Mouse (Mus musculus) erythroblast, adult 5-6 weeks (primary cell): Measurements from ENCODE around the gene Ctnna3. TPM values are rescaled to one million over a fixed set of nuclear protein-coding genes. Genes with fewer than 3 reads are reported as not detected.

Experiments
- ATAC-seq: replicated peaks from 2 replicates; pipeline ENCODE4 v1.8.0; 2016; ENCODE audit warnings: moderate number of reproducible peaks, mild to moderate bottlenecking, moderate TSS enrichment, inconsistent platforms; ENCODE audit not compliant: poor library complexity, low FRiP score, severe bottlenecking
- total RNA-seq, 2 experiments: library from RNA; stranded (forward) in 1 of 2; stranded (reverse) in 1 of 2; fragments of 150-400 nt in 1 of 2; fragments of 200-764, 138-1000 nt in 1 of 2; gene quantifications; 2 replicates each; pipeline versions ENCODE4 v1.2.3 to v1.2.4; 2015 to 2017; ENCODE audit warnings: low replicate concordance in 2 of 2

Gene Ctnna3
- total RNA-seq, 2 experiments from 2014 or later: not detected

DNA sequence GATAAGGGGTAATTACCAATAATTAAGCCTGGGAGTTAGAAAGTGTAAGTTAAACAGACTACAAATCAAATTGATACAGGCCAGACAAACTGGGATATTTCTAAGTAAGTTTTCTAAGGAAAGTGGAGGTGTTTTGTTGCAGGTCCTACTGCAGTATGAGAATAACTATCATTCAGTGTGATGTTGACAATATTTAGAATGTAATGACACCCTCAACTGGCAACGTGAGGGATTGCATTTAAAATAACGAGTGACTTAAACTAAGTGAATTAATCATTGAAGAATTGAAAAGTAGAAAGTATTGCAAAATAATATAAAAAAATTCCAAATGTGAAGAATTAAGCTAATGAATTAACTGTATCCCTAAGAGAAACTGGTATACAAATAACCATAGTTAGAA lies 49.0 kb downstream of the Ctnna3 start:
- ATAC-seq: no peak

GRCm38 (mm10) chr10:63480066-63480465 lies 50.2 kb downstream of the Ctnna3 start:
- no peak for ATAC-seq

- ATAC-seq: no peak
Measured at GRCm38 (mm10) chr10:63488346-63488745, 58.4 kb downstream of the Ctnna3 start.

DNA sequence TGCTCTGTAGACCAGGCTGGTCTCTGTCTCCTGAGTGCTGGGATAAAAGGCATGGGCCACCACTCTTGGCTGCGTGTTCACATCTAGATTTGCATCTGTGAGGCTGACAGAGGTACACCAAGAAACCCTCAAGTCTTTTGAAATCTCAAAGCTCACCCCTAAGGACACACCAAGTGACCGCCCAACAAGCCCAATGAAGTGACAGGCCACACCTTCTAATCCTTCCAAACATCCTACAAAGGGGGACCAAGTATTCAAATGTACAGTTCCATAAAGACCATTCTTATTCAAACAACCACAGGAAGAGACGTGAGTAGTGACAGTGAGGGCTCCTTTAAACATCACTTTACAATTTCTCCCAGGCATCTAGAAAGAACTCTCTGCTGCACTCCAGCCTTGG lies 94.1 kb downstream of the Ctnna3 start:
- ATAC-seq: no peak

GRCm38 (mm10) chr10:63526027-63526426 lies 96.1 kb downstream of the Ctnna3 start:
- no peak for ATAC-seq

- ATAC-seq: no peak
Measured at GRCm38 (mm10) chr10:63532381-63532780, 102.5 kb downstream of the Ctnna3 start.

DNA sequence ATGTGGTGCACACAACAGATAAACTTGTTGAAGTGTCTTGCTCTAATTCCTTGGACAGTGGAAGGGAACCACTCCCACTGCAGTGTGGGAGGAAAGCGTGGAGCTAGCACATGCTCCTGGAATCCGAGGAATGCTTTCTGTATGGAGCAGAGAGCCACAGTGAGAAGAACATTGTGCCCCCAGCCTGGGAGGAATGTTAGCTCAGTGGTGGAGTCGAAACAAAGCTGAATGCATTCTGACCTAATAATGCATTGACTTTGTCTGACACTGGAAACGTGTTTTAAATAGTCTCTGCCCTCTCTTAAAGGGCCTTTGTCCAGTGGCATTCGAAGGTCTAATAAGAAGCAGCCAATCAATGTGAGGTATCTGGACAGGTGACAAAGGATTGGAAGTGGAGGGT lies 111.9 kb downstream of the Ctnna3 start:
- no peak for ATAC-seq

- no peak for ATAC-seq
Measured at GRCm38 (mm10) chr10:63542493-63542892, 112.6 kb downstream of the Ctnna3 start.

GRCm38 (mm10) chr10:63566691-63567090 lies 136.8 kb downstream of the Ctnna3 start:
- ATAC-seq: no peak

GRCm38 (mm10) chr10:63571561-63571960 lies 141.7 kb downstream of the Ctnna3 start:
- ATAC-seq: no peak

GRCm38 (mm10) chr10:63572866-63573265 lies 143.0 kb downstream of the Ctnna3 start:
- ATAC-seq: no peak

GRCm38 (mm10) chr10:63574100-63574609 lies 144.3 kb downstream of the Ctnna3 start:
- no peak for ATAC-seq

DNA sequence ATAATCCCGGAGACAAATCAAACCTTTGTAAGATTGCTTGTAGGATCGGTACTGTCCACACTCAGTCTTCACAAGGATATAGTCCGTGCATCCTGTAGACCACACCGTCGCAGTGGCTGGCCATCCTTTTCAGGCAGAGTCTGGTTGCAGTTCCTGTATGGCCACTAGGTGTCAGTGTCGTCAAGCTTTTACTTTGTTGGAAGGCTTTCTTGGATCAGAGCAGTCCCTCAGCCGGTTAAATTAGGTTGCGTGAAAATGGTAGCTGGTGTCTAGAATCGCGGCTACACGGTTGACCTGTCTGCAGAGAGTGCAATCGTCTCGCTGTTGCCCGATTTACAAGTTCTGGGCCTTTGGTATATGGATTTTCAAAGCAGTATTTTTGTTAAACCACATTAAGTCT lies 152.7 kb downstream of the Ctnna3 start:
- peak; percentile 72 for ATAC-seq

DNA sequence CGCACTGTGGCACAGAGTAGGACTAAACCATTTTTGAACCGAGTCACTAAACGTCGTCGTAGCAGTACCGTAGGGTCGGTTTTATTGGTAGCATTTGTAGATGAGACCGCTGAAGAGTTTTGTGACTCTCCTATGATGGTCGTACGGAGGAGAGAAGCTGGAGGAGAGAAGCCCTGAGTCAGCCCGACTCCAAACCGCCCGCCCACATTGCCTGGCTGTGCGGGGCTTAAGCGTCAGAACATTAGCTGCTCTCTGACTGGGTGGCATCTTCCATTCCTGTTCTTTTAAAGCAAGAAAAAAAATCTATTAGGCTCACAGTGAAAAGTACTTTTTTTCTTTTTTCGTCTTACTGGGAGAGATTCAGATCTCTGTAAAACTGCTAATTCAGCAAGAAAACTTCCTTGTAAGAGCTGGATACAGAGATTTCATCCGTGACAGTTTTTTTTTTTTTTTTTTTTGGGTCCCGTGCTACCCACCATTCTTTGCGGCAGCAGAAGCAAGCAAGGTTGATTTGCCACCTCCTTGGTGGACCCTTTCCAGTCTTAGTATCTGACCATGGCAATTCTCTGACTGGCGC lies 154.0 kb downstream of the Ctnna3 start:
- no peak for ATAC-seq

GRCm38 (mm10) chr10:63599417-63599816 lies 169.5 kb downstream of the Ctnna3 start:
- no peak for ATAC-seq

DNA sequence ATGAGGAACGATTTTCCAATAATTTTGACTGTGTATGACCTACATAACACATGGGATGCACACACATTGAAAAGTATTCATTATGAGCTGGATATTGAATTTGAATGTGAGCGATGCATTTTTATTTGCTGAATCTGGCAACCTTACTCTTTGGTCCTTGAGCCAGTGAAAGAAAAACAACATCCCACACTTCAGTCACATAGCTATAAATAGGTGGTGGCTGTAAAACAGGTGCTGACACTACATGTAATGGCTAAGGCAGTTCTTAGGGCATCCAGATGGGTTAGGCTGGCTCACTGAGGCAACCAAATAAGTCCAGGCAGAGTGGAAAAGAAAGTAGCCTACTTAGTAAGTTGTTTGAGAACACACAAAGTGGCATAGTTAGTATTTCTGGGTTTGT lies 171.3 kb downstream of the Ctnna3 start:
- no peak for ATAC-seq

GRCm38 (mm10) chr10:63628546-63628945 lies 198.6 kb downstream of the Ctnna3 start:
- no peak for ATAC-seq

DNA sequence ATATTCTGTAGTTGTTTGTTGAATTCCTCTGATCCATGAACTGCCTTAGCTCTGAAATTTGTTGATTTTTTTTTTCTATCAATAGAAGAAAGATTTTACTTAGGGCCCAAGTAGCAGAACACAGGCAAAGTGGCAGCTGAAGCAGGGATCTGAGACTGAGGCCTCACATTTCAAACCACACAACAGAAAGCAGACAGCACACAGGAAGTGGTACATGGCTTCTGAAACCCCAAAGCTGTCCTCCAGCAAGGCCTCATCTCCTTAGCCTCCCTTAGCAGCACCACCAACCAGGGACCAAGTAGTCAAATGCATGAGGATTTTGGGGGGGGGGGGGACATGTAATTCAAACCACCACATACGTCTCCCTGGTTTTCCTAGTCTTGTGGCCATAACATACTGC lies 204.0 kb downstream of the Ctnna3 start:
- no peak for ATAC-seq

- ATAC-seq: no peak
Measured at GRCm38 (mm10) chr10:63637987-63638386, 208.1 kb downstream of the Ctnna3 start.

DNA sequence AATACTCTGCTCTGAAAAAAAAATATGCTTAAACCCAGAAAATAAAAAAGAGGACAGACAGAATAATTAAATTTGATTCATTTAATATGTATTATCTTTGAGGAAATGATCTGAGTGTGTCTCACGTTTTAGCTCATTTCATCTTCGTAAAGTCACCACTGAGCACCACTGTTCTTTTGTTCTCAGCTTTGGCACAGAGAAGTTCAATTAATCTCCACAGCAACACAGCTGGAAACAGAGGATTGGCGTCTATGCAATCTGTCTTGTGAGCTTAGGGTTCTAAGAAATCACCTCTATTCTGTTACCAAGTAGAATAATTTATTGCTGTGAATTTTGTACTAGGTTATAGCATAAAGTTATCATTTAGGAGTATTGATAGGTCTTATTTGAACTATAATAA lies 217.4 kb downstream of the Ctnna3 start:
- no peak for ATAC-seq

GRCm38 (mm10) chr10:63650307-63650706 lies 220.4 kb downstream of the Ctnna3 start:
- no peak for ATAC-seq

DNA sequence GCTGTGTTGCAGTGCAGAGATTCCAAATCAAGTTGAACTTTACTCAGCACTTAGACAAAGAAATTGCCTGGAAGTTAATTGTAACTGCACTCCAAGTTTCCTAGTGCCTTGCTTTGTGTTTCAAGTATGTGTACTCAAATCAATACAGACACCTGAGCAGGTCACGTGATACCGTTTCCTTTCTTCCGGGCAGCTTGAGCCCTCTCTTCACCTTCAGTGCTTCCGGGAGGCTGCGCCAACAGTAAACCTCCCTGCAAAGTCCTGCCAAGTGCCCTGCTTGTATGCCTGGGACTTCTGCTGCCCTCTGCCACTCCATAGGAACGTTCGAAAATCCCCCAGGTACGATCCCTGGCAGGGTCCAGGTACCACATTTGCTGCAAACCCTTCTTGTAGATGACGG lies 223.0 kb downstream of the Ctnna3 start:
- no peak for ATAC-seq
